ENCODE assay signal across 8 mouse cellular contexts in genomic region chr11:72440965-72441664, GRCm38 (mm10). TPM values are rescaled to one million over a fixed set of nuclear protein-coding genes. Genes with fewer than 3 reads are reported as not detected.
DNase-seq lines count a peak whose midpoint lies in the region; ATAC-seq and TF ChIP-seq lines count a peak whose summit lies in the region.

Mybbp1a (plus strand) TSS chr11:72441355.

- peaks cover 46% of the 10 kb centered on the region for H3K36me3 ChIP-seq in E14TG2a.4 (ENCODE audit: insufficient read depth, low read length)
- peaks cover 41% of the 10 kb centered on the region for H3K36me3 ChIP-seq in forebrain, embryonic 13.5 days (ENCODE audit: poor library complexity, severe bottlenecking)
- H3K36me3 ChIP-seq in liver, postnatal 0 days (replicated peaks; ENCODE audit: insufficient read depth, low read length), result peaks cover 38% of the 10 kb centered on the region
- H3K36me3 ChIP-seq in neural tube, embryonic 14.5 days (ENCODE audit: control insufficient read depth, insufficient read depth, low read length), result peaks cover 35% of the 10 kb centered on the region

- 2% methylated on average over 46 of the region's 46 CpGs for WGBS in forebrain, embryonic 13.5 days
- WGBS in large intestine, adult 2 months, result under 1% methylated on average over 46 of the region's 46 CpGs
- WGBS in liver, postnatal 0 days (ENCODE audit: insufficient replicate concordance), result under 1% methylated on average over 46 of the region's 46 CpGs
- under 1% methylated on average over 46 of the region's 46 CpGs for WGBS in neural tube, embryonic 14.5 days

- peak within 1 kb of the TSS; percentile 95 for H3K27ac ChIP-seq in forebrain, embryonic 13.5 days
- peak within 1 kb of the TSS; percentile 77 for H3K27ac ChIP-seq in liver, postnatal 0 days (ENCODE audit: low read depth)
- H3K27ac ChIP-seq in neural tube, embryonic 14.5 days (ENCODE audit: low read depth, low read length), result peak within 1 kb of the TSS; percentile 94

- ATAC-seq in forebrain, embryonic 13.5 days, result peak; percentile 95
- ATAC-seq in liver, postnatal 0 days, result peak; percentile 94
- peak; percentile 94 for ATAC-seq in neural tube, embryonic 14.5 days (ENCODE audit: low read depth)

- DNase-seq in c-Kit-positive CD71-positive TER-119-positive erythroid progenitor cells, embryonic 14.5 days (ENCODE audit: low spot score), result peak; percentile 95
- DNase-seq in heart, postnatal 10 days, result peak; percentile 99 to 100
- DNase-seq in large intestine, adult 2 months (ENCODE audit: low read depth, low spot score), result peak; percentile 88
- peak; percentile 98 for DNase-seq in liver, postnatal 0 days
- peak; percentile 100 for DNase-seq in testis, postnatal 10 days (ENCODE audit: low spot score)

- peak within 1 kb of the TSS; percentile 88 for H3K9ac ChIP-seq in forebrain, embryonic 13.5 days
- H3K9ac ChIP-seq in liver, postnatal 0 days (replicated peaks), result peak within 1 kb of the TSS; percentile 81
- peak within 1 kb of the TSS; percentile 71 for H3K9ac ChIP-seq in neural tube, embryonic 14.5 days (replicated peaks; ENCODE audit: low read depth, low read length)

- intact Hi-C loops in heart, postnatal 10 days (cut with DNase I), result no loop called here

- H3K9me3 ChIP-seq in E14TG2a.4 (ENCODE audit: low read length), result no peaks in the 10 kb centered on the region
- no peaks in the 10 kb centered on the region for H3K9me3 ChIP-seq in forebrain, embryonic 13.5 days (replicated peaks)
- H3K9me3 ChIP-seq in liver, postnatal 0 days (ENCODE audit: low read length), result no peaks in the 10 kb centered on the region
- no peaks in the 10 kb centered on the region for H3K9me3 ChIP-seq in neural tube, embryonic 14.5 days (ENCODE audit: control insufficient read depth, low read length)

- TF ChIP-seq CTCF in E14TG2a.4 (conservative IDR thresholded peaks at IDR 0.05; ENCODE audit: low read length), result no peak
- TF ChIP-seq CTCF in liver, postnatal 0 days (IDR thresholded peaks at IDR 0.05; ENCODE audit: low read depth), result 0 out of 2 replicates have a peak, but pooled peaks have one; percentile 6

- peak within 1 kb of the TSS; percentile 100 for H3K4me3 ChIP-seq in E14TG2a.4 (replicated peaks; ENCODE audit: low read length)
- H3K4me3 ChIP-seq in forebrain, embryonic 13.5 days, result peak within 1 kb of the TSS; percentile 95
- peak within 1 kb of the TSS; percentile 68 for H3K4me3 ChIP-seq in liver, postnatal 0 days (ENCODE audit: low read depth, low read length)
- H3K4me3 ChIP-seq in neural tube, embryonic 14.5 days (ENCODE audit: low read depth, low read length), result peak within 1 kb of the TSS; percentile 95

- no peaks in the 10 kb centered on the region for H3K27me3 ChIP-seq in E14TG2a.4 (ENCODE audit: insufficient read depth, low read length)
- H3K27me3 ChIP-seq in forebrain, embryonic 13.5 days, result no peaks in the 10 kb centered on the region
- H3K27me3 ChIP-seq in liver, postnatal 0 days (ENCODE audit: insufficient read depth, low read length), result no peaks in the 10 kb centered on the region
- H3K27me3 ChIP-seq in neural tube, embryonic 14.5 days (ENCODE audit: control insufficient read depth, insufficient read depth, low read length), result no peaks in the 10 kb centered on the region

- H3K4me1 ChIP-seq in E14TG2a.4 (replicated peaks; ENCODE audit: low read depth, low read length), result peaks cover 62% of the 10 kb centered on the region
- peaks cover 19% of the 10 kb centered on the region for H3K4me1 ChIP-seq in forebrain, embryonic 13.5 days
- H3K4me1 ChIP-seq in liver, postnatal 0 days (ENCODE audit: insufficient read depth), result peaks cover 13% of the 10 kb centered on the region
- peaks cover 11% of the 10 kb centered on the region for H3K4me1 ChIP-seq in neural tube, embryonic 14.5 days (ENCODE audit: control insufficient read depth, insufficient read depth, low read length)

- no peak for TF ChIP-seq EP300 in liver, postnatal 0 days (IDR thresholded peaks at IDR 0.05; ENCODE audit: low read depth)

- peak within 1 kb of the TSS; percentile 99 for H3K4me2 ChIP-seq in forebrain, embryonic 13.5 days
- peak within 1 kb of the TSS; percentile 90 for H3K4me2 ChIP-seq in liver, postnatal 0 days (ENCODE audit: low read depth, low read length)
- peak within 1 kb of the TSS; percentile 64 for H3K4me2 ChIP-seq in neural tube, embryonic 14.5 days (ENCODE audit: low read depth, low read length)

RNA-seq across cellular contexts. Expression of gene Mybbp1a, which starts in this region (rescaled TPM):
- polyA plus RNA-seq in forebrain, embryonic 13.5 days (2015; fragmentation: Nextera tagmentation; extraction: Ambion mirVana), result 111 and 122 TPM in 2 replicates
- total RNA-seq in heart, postnatal 10 days (2021), result 10 to 100 TPM; 47.0 to 50.0 TPM
- polyA plus RNA-seq in large intestine, adult 2 months (2012; rRNA removed), result 34.1 and 39.2 TPM in 2 replicates
- 40.2 and 44.5 TPM in 2 replicates for polyA plus RNA-seq in liver, postnatal 0 days (2015; fragmentation: Nextera tagmentation; extraction: Ambion mirVana)
- polyA plus RNA-seq in neural tube, embryonic 14.5 days (2014; fragmentation: Nextera tagmentation; extraction: Ambion mirVana), result 55.1 and 63.5 TPM in 2 replicates

Comparison
In these comparisons a context has a peak if more than half of its experiments do, and no peak if none do; other contexts are left out.
1. Peak in every context shown above with its lines: DNase-seq, ATAC-seq, H3K4me3 ChIP-seq and H3K27ac ChIP-seq.